Mouse (Mus musculus) left cerebral cortex, postnatal 14 days (tissue): ENCODE results near the gene Pou6f1. TPM values are rescaled to one million over a fixed set of nuclear protein-coding genes. Genes with fewer than 3 reads are reported as not detected.
"Not testable (repeated sequence)": the region's sequence is repeated elsewhere in the genome, so short reads cannot be mapped to it uniquely, and the experiment has no call there.

ENCODE experiments used
- DNase-seq, 2 experiments: peaks; one replicate each; pipeline ENCODE4 v3.0.0; 2021 to 2022; ENCODE audit warnings: low spot score in 2 of 2, mixed read lengths in 1 of 2
- intact Hi-C: fragments of 180-260 bp; cut with DNase I; formaldehyde crosslinking; loops from one replicate; pipeline ENCODE4 v1.15.1; 2025
- microRNA-seq, 2 experiments: library from miRNA; unstranded; fragments of <30 nt; microRNA quantifications; one replicate each; pipeline ENCODE4 v1.2.0; 2022
- total RNA-seq, 2 experiments: library from RNA; stranded (reverse); gene quantifications; 2 replicates each; pipeline ENCODE4 v1.2.3; 2021

Gene Pou6f1
- total RNA-seq, 2 experiments from 2014 or later: 123 to 125 TPM

DNA sequence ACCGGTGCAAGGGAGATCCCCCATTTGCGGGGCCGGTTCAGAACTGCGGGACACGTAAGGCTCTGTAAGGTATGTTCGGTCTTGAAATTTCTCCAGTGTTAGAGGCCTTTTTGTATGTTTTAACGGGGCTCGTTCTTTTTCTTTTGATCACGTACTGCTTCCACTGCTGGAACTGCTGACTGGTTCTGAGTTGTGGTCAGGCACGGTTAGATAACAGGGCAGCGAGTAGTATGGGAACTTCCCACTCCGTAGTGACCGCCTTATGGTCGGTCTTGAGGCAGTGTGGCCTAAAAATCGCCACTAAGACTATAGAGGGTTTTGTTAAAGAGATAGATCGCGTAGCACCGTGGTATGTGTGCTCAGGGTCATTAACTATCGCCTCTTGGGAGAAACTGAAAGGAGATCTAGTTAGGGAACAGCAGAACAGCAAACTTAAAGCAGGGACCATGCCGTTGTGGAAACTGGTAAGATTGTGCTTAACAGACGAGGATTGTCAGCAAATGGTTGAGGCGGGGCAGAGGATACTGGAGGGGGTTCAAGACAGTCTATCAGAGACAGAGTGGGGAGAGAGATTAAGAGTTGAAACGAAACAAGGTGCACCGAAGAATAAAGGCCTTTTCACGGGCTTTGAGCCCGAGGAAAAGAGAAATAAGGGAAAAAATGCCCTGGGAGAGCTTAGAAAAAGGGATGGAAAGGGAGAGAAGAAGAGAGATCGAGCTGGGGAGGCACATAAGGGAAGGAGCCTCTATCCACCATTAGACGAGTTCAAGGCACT lies 56.7 kb downstream of the Pou6f1 start:
- DNase-seq, intact Hi-C loops: not testable (repeated sequence)

DNA sequence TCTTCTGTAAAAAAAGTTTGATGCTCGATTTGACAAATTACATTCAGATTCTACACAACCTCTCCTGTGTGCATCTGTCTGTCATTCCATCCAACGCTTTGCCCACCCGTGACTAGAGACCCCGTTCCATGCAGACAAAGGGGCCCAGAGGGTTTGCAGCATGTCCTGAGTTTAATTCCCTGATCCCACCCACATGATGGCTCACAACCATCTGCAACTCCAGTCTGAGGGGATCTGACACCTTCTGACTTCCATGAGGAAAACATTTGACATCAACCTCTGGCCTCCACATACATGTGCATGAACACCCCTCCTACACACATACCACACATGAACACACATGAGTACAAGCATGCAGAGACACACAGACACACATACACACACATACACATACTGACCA lies 58.4 kb downstream of the Pou6f1 start:
- DNase-seq: no peak
- intact Hi-C loops: no loop called here

DNA sequence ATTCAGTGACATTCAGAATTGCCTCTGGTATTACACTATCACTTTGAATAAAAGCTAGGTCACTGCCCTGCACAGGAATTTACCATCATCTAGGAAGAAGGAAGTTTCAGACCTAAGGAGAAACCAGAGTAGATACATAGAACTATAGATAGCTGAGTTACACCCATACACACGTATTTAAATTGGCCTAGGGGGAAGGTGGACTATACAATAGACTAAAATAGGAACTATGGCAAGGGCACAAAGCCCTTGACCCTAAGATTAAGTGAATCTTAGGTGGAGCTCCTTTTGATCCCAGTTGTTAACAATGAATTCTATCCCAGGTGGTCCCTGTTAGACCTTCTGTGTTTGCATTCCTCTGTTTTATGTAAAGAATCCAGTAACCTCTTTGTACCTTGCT lies 58.8 kb downstream of the Pou6f1 start:
- DNase-seq, intact Hi-C loops: not testable (repeated sequence)

DNA sequence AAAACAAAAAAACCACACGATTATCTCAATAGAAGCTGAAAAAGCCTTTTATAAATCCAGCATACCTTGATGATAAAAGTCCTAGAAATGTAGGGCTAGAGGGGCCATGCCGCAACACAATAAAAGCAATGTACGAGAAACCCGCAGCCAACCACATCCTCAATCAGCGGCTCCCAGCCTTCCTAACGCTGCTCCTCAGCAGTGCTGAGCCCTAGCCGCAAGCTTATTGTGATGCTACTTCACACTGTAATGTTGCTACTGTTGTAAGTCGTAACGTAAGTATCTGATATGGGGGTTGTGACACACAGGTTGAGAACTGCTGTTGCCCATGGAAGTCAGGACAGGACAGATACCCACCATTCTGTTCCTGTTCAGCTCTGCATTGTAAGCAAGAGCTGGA lies 60.4 kb downstream of the Pou6f1 start:
- intact Hi-C loops: no loop called here

DNA sequence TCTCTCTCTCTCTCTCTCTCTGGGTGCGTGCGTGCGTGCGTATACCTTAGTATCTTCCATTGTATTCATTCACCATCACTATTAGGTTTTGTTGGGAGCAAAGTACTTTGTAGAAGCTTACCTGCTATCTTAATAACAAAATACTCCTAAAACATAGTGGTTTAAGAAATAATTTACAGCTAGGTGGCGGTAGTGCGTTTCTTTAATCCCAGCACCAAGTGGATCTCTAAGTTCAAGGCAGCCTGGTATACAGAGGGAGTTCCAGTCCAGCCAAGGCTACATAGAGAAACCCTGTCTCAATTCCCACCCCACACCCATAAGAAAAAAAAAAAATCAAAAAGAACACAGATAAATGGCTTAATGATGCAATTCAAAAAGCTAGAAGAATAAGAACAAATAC lies 61.9 kb downstream of the Pou6f1 start:
- peak; percentile 22 to 46 for DNase-seq
- intact Hi-C loops: no loop called here

More for the DNA sequence above, 60.4 kb downstream of the Pou6f1 start:
- DNase-seq: no peak

DNA sequence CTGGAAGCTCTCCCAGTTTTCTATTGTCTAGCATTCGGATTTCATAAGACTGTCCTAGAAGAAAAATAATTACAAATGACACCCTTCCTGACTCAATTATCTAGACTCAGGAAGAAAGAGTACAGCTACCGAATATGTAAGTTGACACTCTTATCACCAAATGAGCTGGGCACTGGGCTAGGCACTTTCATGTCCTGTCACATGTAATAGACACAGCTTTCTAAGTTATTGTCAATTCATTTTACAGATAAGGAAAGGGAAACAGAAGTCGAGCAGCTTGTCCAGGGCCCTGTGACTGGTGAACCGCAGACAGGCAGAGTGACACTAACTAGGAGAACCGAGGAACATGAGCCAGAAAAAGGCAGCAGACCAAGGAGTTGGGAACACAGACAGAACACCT lies 71.9 kb downstream of the Pou6f1 start:
- intact Hi-C loops: no loop called here
- no peak for DNase-seq

DNA sequence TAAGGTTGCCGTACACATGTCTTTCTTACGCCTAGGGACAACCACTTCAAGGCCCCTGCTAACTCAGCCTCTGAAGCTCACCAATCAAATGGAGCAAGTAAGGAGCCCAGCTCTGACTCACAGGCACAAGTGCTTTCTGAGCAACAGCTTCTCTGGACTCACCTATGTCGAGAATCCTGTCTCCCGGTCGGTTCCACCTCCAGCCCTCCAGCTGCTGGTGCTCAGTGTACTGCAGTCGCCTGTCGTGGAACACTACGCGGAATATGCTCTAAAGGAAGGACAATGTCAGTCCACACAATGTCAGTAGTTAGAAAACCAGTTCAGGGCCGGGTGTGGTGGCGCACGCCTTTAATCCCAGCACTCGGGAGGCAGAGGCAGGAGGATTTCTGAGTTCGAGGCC lies 74.4 kb downstream of the Pou6f1 start:
- no peak for DNase-seq
- intact Hi-C loops: no loop called here

Small RNAs within 50 kb of the gene (microRNA-seq; reads per million reads assigned to microRNA genes)
- gene Mir6961: 0 reads per million in 2 experiments

Other genes starting within 250 kb of the Pou6f1 start
- gene Methig1, start 246.8 kb downstream of the Pou6f1 start, total RNA-seq: not detected
- gene Mettl7a2, start 246.8 kb downstream of the Pou6f1 start, total RNA-seq: under 1 TPM in 1 of 2 experiments, not detected in 1; 0.20 TPM
- not detected for gene Higd1c, start 235.4 kb downstream of the Pou6f1 start, total RNA-seq
- gene Gm5475, start 177.8 kb downstream of the Pou6f1 start, total RNA-seq: under 1 TPM in 1 of 2 experiments, not detected in 1; 0.13 TPM
- 10 to 100 TPM; 55.7 to 56.8 TPM for gene Slc11a2, start 174.9 kb downstream of the Pou6f1 start, total RNA-seq
- gene Letmd1, start 131.0 kb downstream of the Pou6f1 start, total RNA-seq: 10 to 100 TPM; 65.8 to 70.5 TPM
- 10 to 100 TPM; 39.8 to 40.7 TPM for gene Csrnp2, start 104.5 kb downstream of the Pou6f1 start, total RNA-seq
- gene Tfcp2, start 48.0 kb downstream of the Pou6f1 start, total RNA-seq: 10 to 100 TPM; 28.4 to 29.2 TPM
- gene Dazap2, start 15.4 kb upstream of the Pou6f1 start, total RNA-seq: 10 to 100 TPM; 97.6 to 98.1 TPM
- gene Smagp, start 37.0 kb upstream of the Pou6f1 start, total RNA-seq: 1 to 10 TPM; 2.2 to 2.3 TPM
- 1 to 10 TPM; 5.6 to 6.2 TPM for gene Bin2, start 69.6 kb upstream of the Pou6f1 start, total RNA-seq
- 1 to 10 TPM; 2.7 to 3.7 TPM for gene Cela1, start 87.9 kb upstream of the Pou6f1 start, total RNA-seq
- gene Galnt6, start 129.4 kb upstream of the Pou6f1 start, total RNA-seq: 1 to 10 TPM in 1 of 2 experiments, under 1 TPM in 1; 0.97 to 2.0 TPM
- gene Slc4a8, start 161.8 kb upstream of the Pou6f1 start, total RNA-seq: 10 to 100 TPM; 87.7 to 90.8 TPM